10 mouse cellular contexts compared by ENCODE assay signal in the genomic region with DNA sequence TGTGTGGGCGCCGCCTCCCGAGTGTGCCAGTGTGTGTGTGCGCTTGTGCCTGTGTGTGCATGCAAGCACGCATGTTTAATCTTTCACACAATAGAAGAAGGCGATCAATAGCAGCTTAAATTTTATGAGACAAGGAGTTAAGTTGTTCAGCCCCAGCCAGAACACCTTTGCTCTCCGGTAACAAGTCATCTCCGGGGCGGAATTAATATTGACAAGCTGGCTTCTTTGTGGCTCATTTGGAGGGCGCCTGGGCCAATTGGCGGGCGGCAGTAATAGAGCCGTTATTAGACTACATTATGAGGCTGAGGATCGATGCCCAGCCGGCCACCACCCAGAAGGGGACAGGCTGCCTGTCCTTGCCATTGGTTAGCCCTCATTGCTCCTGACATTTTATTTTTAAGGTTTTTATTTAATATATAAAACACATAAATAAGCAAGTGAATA.
DNase-seq lines count a peak whose midpoint lies in the region; ATAC-seq and TF ChIP-seq lines count a peak whose summit lies in the region.
"Had no signal": no experiment of that assay in that cellular context is flagged by ENCODE, and none has a peak within 500 bp of the region (broad histone marks: within the 10 kb centered on the region; RNA-seq: fewer than 3 reads in every experiment).

No protein-coding gene starts in this region.

- H3K36me3 ChIP-seq in limb, embryonic 14.5 days (ENCODE audit: control insufficient read depth, insufficient read depth, low read length) = no peaks in the 10 kb centered on the region
- H3K36me3 ChIP-seq in stomach, embryonic 15.5 days = no peaks in the 10 kb centered on the region

- no peak for ATAC-seq in limb, embryonic 14.5 days (ENCODE audit: low FRiP score, low read depth)
- ATAC-seq in stomach, embryonic 15.5 days (ENCODE audit: insufficient read depth, low FRiP score, low read depth) = no peak
- ATAC-seq in cerebellum, adult (ENCODE audit: insufficient number of reproducible peaks, low FRiP score, low TSS enrichment) = no peak

- intact Hi-C loops in left cerebral cortex, postnatal 4 days (cut with DNase I) = no loop called here

- no peak overlapping the region for H3K27ac ChIP-seq in limb, embryonic 14.5 days (replicated peaks; ENCODE audit: low read depth, low read length)
- H3K27ac ChIP-seq in stomach, embryonic 15.5 days = no peak overlapping the region

- no peak for TF ChIP-seq POLR2A in limb, embryonic 14.5 days (IDR thresholded peaks at IDR 0.05; ENCODE audit: borderline replicate concordance, extremely low read depth, insufficient read depth, insufficient read length)

- peak; percentile 52 to 60 for DNase-seq in cerebellum, postnatal 10 days
- no peak for DNase-seq in cerebellum, adult 11 months
- DNase-seq in left cerebral cortex, postnatal 4 days = peak; percentile 30
- no peak for DNase-seq in left cerebral cortex, adult 11 months (ENCODE audit: low spot score)
- no peak for DNase-seq in limb, embryonic 14.5 days (ENCODE audit: low spot score)
- no peak for DNase-seq in cerebellum, adult 9-11 months
- DNase-seq: lung, postnatal 4 days; thymus, postnatal 4 days had no signal

- whole genome bisulfite sequencing in limb, embryonic 14.5 days = 47% methylated on average over 15 of the region's 15 CpGs
- 64% methylated on average over 15 of the region's 15 CpGs for WGBS in stomach, embryonic 15.5 days

- H3K27me3 ChIP-seq in limb, embryonic 14.5 days (ENCODE audit: control insufficient read depth, insufficient read depth, low read length) = no peaks in the 10 kb centered on the region
- H3K27me3 ChIP-seq in stomach, embryonic 15.5 days (replicated peaks) = no peaks in the 10 kb centered on the region

- H3K4me3 ChIP-seq in limb, embryonic 14.5 days (replicated peaks; ENCODE audit: low read length) = no peak overlapping the region
- H3K4me3 ChIP-seq in stomach, embryonic 15.5 days (replicated peaks) = no peak overlapping the region

- H3K9me3 ChIP-seq in limb, embryonic 14.5 days (ENCODE audit: control insufficient read depth, low read length) = no peaks in the 10 kb centered on the region
- H3K9me3 ChIP-seq in stomach, embryonic 15.5 days = no peaks in the 10 kb centered on the region

- H3K4me1 ChIP-seq in limb, embryonic 14.5 days (ENCODE audit: control insufficient read depth, insufficient read depth, low read length) = no peaks in the 10 kb centered on the region
- no peaks in the 10 kb centered on the region for H3K4me1 ChIP-seq in stomach, embryonic 15.5 days

- H3K4me2 ChIP-seq in limb, embryonic 14.5 days (replicated peaks; ENCODE audit: low read depth, low read length, severe bottlenecking) = peak overlapping the region; percentile 13
- H3K4me2 ChIP-seq in stomach, embryonic 15.5 days = peak overlapping the region; percentile 32; the same call in 1 of the 2 replicates

- no peak overlapping the region for H3K9ac ChIP-seq in limb, embryonic 14.5 days (ENCODE audit: low read depth, low read length, severe bottlenecking)
- no peak overlapping the region for H3K9ac ChIP-seq in stomach, embryonic 15.5 days

Comparison
In these comparisons a context has a peak if more than half of its experiments do, and no peak if none do; other contexts are left out.
1. DNase-seq: peak in cerebellum, postnatal 10 days (2 of 2) and left cerebral cortex, postnatal 4 days (single experiment); none in cerebellum, adult 11 months (single experiment), left cerebral cortex, adult 11 months (single experiment), limb, embryonic 14.5 days (single experiment) and cerebellum, adult 9-11 months (single experiment).